Mouse (Mus musculus) embryonic fibroblast, embryonic 13.5 days (primary cell): ENCODE measurements around the gene Rere.

Experiments
- CTCF ChIP-seq: IDR thresholded peaks from 2 replicates; pipeline ENCODE4 v1.5.1; 2011; ENCODE audit warnings: mild to moderate bottlenecking, control low read depth, low read length, moderate library complexity, borderline replicate concordance; ENCODE audit not compliant: insufficient read depth
- POLR2A ChIP-seq: IDR thresholded peaks from 2 replicates; pipeline ENCODE4 v1.6.1; 2011; ENCODE audit warnings: low read depth, mild to moderate bottlenecking, control low read depth, low read length, moderate library complexity

- TF ChIP-seq CTCF (no peak), POLR2A (no peak)
Measured at GRCm38 (mm10) chr4:150635568-150635967, 354.1 kb downstream of the Rere start.
